In genomic region chr5:35546127-35546526, GRCm38 (mm10) we compare ENCODE assay signal across 29 mouse cellular contexts. TPM values are rescaled to one million over a fixed set of nuclear protein-coding genes. Genes with fewer than 3 reads are reported as not detected.
"Had no signal": no experiment of that assay in that cellular context is flagged by ENCODE, and none has a peak within 500 bp of the region (broad histone marks: within the 10 kb centered on the region; RNA-seq: fewer than 3 reads in every experiment).

No protein-coding gene starts in this region.

- H3K9ac ChIP-seq: limb, embryonic 12.5 days; limb, embryonic 13.5 days; limb, embryonic 15.5 days; liver, embryonic 14.5 days; liver, embryonic 15.5 days; lung, embryonic 14.5 days; lung, embryonic 15.5 days; midbrain, embryonic 12.5 days; midbrain, embryonic 13.5 days; midbrain, embryonic 15.5 days; neural tube, embryonic 12.5 days; neural tube, embryonic 13.5 days had no signal

- H3K27me3 ChIP-seq: limb, embryonic 13.5 days; limb, embryonic 15.5 days; liver, embryonic 15.5 days; lung, embryonic 15.5 days; midbrain, embryonic 12.5 days; midbrain, embryonic 13.5 days; midbrain, embryonic 15.5 days; neural tube, embryonic 12.5 days; neural tube, embryonic 13.5 days had no signal

- DNase-seq: layer of hippocampus, postnatal 36 days; left cerebral cortex, postnatal 4 days; lung, adult 18-20 months; lung, adult 2 months; lung, embryonic 14.5 days; lung, postnatal 10 days; lung, postnatal 14 days; lung, postnatal 4 days; midbrain, embryonic 14.5 days had no signal

- ATAC-seq: lung, postnatal 0 days; midbrain, embryonic 13.5 days; midbrain, embryonic 15.5 days; midbrain, embryonic 16.5 days had no signal

- H3K4me1 ChIP-seq: limb, embryonic 12.5 days; limb, embryonic 13.5 days; limb, embryonic 15.5 days; liver, embryonic 15.5 days; lung, embryonic 15.5 days; megakaryocyte, embryonic 14.5 days; midbrain, embryonic 10.5 days; midbrain, embryonic 12.5 days; midbrain, embryonic 13.5 days; midbrain, embryonic 15.5 days; neural tube, embryonic 12.5 days; neural tube, embryonic 13.5 days had no signal

- H3K36me3 ChIP-seq: limb, embryonic 10.5 days; limb, embryonic 12.5 days; limb, embryonic 13.5 days; limb, embryonic 15.5 days; liver, embryonic 15.5 days; lung, embryonic 15.5 days; midbrain, embryonic 10.5 days; midbrain, embryonic 12.5 days; midbrain, embryonic 13.5 days; midbrain, embryonic 15.5 days; neural tube, embryonic 12.5 days; neural tube, embryonic 13.5 days had no signal

- H3K9me3 ChIP-seq: limb, embryonic 10.5 days; limb, embryonic 12.5 days; limb, embryonic 13.5 days; limb, embryonic 15.5 days; liver, embryonic 15.5 days; lung, embryonic 15.5 days; midbrain, embryonic 10.5 days; midbrain, embryonic 12.5 days; midbrain, embryonic 13.5 days; midbrain, embryonic 15.5 days; neural tube, embryonic 12.5 days; neural tube, embryonic 13.5 days had no signal

- H3K27ac ChIP-seq: left cerebral cortex, adult 2 months; limb, embryonic 10.5 days; limb, embryonic 12.5 days; limb, embryonic 13.5 days; limb, embryonic 15.5 days; liver, embryonic 14.5 days; liver, embryonic 15.5 days; lung, embryonic 15.5 days; macrophage; midbrain, embryonic 10.5 days; midbrain, embryonic 12.5 days; midbrain, embryonic 13.5 days; midbrain, embryonic 15.5 days; neural tube, embryonic 12.5 days; neural tube, embryonic 13.5 days had no signal

- H3K4me2 ChIP-seq: limb, embryonic 12.5 days; limb, embryonic 13.5 days; limb, embryonic 15.5 days; liver, embryonic 15.5 days; lung, embryonic 14.5 days; lung, embryonic 15.5 days; midbrain, embryonic 11.5 days; midbrain, embryonic 12.5 days; midbrain, embryonic 13.5 days; midbrain, embryonic 15.5 days; neural tube, embryonic 12.5 days; neural tube, embryonic 13.5 days had no signal

- H3K4me3 ChIP-seq: left cerebral cortex, adult 2 months; limb, embryonic 10.5 days; limb, embryonic 12.5 days; limb, embryonic 13.5 days; limb, embryonic 15.5 days; liver, embryonic 15.5 days; lung, embryonic 15.5 days; megakaryocyte, embryonic 14.5 days; midbrain, embryonic 10.5 days; midbrain, embryonic 12.5 days; midbrain, embryonic 13.5 days; midbrain, embryonic 15.5 days; myocyte; neural tube, embryonic 12.5 days; neural tube, embryonic 13.5 days had no signal

RNA-seq across cellular contexts. Expression of gene Cpz, which starts 20.6 kb away (rescaled TPM):
- polyA plus RNA-seq: macrophage had no signal
